Mouse (Mus musculus) heart, postnatal 0 days (tissue): ENCODE results near the gene Elk3.

ENCODE experiments used
- CTCF ChIP-seq: IDR thresholded peaks from 2 replicates; pipeline ENCODE4 v1.5.1; 2016; ENCODE audit warnings: antibody characterized with exemption, control low read depth, low read depth
- EP300 ChIP-seq: IDR thresholded peaks from 2 replicates; pipeline ENCODE4 v1.6.1; 2016; ENCODE audit warnings: antibody characterized with exemption, low read depth

DNA sequence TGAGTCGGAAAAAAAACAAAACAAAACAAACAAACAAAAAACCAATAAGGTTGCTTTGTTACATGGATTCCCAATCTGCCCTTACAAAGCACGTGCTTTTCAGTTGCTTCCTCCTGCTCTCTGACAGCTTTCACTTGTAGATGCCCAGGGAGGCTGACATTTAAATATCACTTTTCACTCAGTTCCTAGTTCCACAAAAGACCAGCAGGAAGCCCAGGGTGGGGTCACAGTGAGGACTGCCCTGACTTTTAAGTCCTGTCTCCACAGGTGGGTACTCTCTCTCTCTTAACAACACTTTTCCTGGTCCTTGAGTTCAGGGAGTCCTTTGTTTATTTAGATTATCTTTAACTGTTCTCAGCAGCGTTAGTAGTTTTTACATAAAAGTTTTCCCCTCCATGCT is 68.7 kb downstream of the Elk3 start:
- no peak for TF ChIP-seq EP300
- TF ChIP-seq CTCF, result no peak
